Mouse (Mus musculus): ENCODE data around the gene Rrm2. TPM values are rescaled to one million over a fixed set of nuclear protein-coding genes. Genes with fewer than 3 reads are reported as not detected.

Rrm2 gene
- polyA plus RNA-seq (2016; fragmentation: Nextera tagmentation; extraction: Ambion mirVana) = 367 and 394 TPM in 2 replicates

GRCm38 (mm10) chr12:24707954-24708823 is at the start of gene Rrm2:
Gene Rrm2, plus strand, starts transcription at chr12:24708241.
- under 1% methylated on average over 83 of the region's 83 CpGs for WGBS

GRCm38 (mm10) chr12:24658998-24659397 is 49.0 kb upstream of the Rrm2 start:
- Histone ChIP-seq H3K4me3 (replicated peaks) (no peak overlapping the region), H3K9ac (replicated peaks) (no peak overlapping the region), H3K36me3 (peaks cover 68% of the 10 kb centered on the region), H3K4me2 (no peak overlapping the region), H3K27me3 (no peaks in the 10 kb centered on the region), H3K27ac (no peak overlapping the region), H3K9me3 (no peaks in the 10 kb centered on the region), H3K4me1 (replicated peaks) (peaks cover 6% of the 10 kb centered on the region; the same call in 1 of the 2 replicates)
- no peak for ATAC-seq (ENCODE audit: insufficient number of reproducible peaks, insufficient read depth, low FRiP score, low TSS enrichment, low read depth)
- 98% methylated on average over 4 of the region's 4 CpGs for WGBS

More at GRCm38 (mm10) chr12:24707954-24708823, at the start of gene Rrm2:
- Histone ChIP-seq H3K36me3 (peaks cover 29% of the 10 kb centered on the region), H3K4me2 (peak within 1 kb of the TSS; percentile 68), H3K9me3 (no peaks in the 10 kb centered on the region), H3K27ac (peak within 1 kb of the TSS; percentile 92), H3K4me1 (replicated peaks) (peaks cover 51% of the 10 kb centered on the region), H3K9ac (replicated peaks) (peak within 1 kb of the TSS; percentile 89), H3K27me3 (no peaks in the 10 kb centered on the region), H3K4me3 (replicated peaks) (peak within 1 kb of the TSS; percentile 91)
- peak; percentile 79 for ATAC-seq (ENCODE audit: insufficient number of reproducible peaks, insufficient read depth, low FRiP score, low TSS enrichment, low read depth)

- H3K4me3 ChIP-seq (replicated peaks) = no peak overlapping the region
- 93% methylated on average over 9 of the region's 9 CpGs for WGBS
- peaks cover 4% of the 10 kb centered on the region; the same call in 1 of the 2 replicates for H3K4me1 ChIP-seq (replicated peaks)
- no peak overlapping the region for H3K9ac ChIP-seq (replicated peaks)
- H3K27me3 ChIP-seq = no peaks in the 10 kb centered on the region
- no peak overlapping the region for H3K27ac ChIP-seq
- no peak overlapping the region for H3K4me2 ChIP-seq
- no peaks in the 10 kb centered on the region for H3K9me3 ChIP-seq
- H3K36me3 ChIP-seq = peaks cover 59% of the 10 kb centered on the region
- no peak for ATAC-seq (ENCODE audit: insufficient number of reproducible peaks, insufficient read depth, low FRiP score, low TSS enrichment, low read depth)
These were observed 48.1 kb upstream of the Rrm2 start for GRCm38 (mm10) chr12:24659923-24660322.

- peaks cover 47% of the 10 kb centered on the region for H3K36me3 ChIP-seq
- no peaks in the 10 kb centered on the region for H3K9me3 ChIP-seq
- no peaks in the 10 kb centered on the region for H3K27me3 ChIP-seq
- H3K27ac ChIP-seq = 0 out of 2 replicates have a peak overlapping the region, but pooled peaks have one; percentile 12
- 0 out of 2 replicates have a peak, but pooled peaks cover 3% of the 10 kb centered on the region for H3K4me1 ChIP-seq (replicated peaks)
- no peak for ATAC-seq (ENCODE audit: insufficient number of reproducible peaks, insufficient read depth, low FRiP score, low TSS enrichment, low read depth)
- H3K4me2 ChIP-seq = no peak overlapping the region
- H3K9ac ChIP-seq (replicated peaks) = no peak overlapping the region
- H3K4me3 ChIP-seq (replicated peaks) = no peak overlapping the region
- WGBS = 84% methylated on average over 4 of the region's 4 CpGs
These were observed 46.9 kb upstream of the Rrm2 start for GRCm38 (mm10) chr12:24661100-24661499.

- H3K4me2 ChIP-seq = no peak overlapping the region
- H3K9me3 ChIP-seq = no peaks in the 10 kb centered on the region
- H3K9ac ChIP-seq (replicated peaks) = no peak overlapping the region
- H3K36me3 ChIP-seq = peaks cover 37% of the 10 kb centered on the region
- WGBS = 88% methylated on average over 5 of the region's 5 CpGs
- H3K27me3 ChIP-seq = no peaks in the 10 kb centered on the region
- no peak overlapping the region for H3K27ac ChIP-seq
- ATAC-seq (ENCODE audit: insufficient number of reproducible peaks, insufficient read depth, low FRiP score, low TSS enrichment, low read depth) = no peak
- H3K4me3 ChIP-seq (replicated peaks) = no peak overlapping the region
- H3K4me1 ChIP-seq (replicated peaks) = 0 out of 2 replicates have a peak, but pooled peaks cover 3% of the 10 kb centered on the region
These were observed 45.9 kb upstream of the Rrm2 start for GRCm38 (mm10) chr12:24662131-24662530.

GRCm38 (mm10) chr12:24680096-24680491 is 27.9 kb upstream of the Rrm2 start:
- WGBS = 12% methylated on average over 9 of the region's 9 CpGs
- Histone ChIP-seq H3K9ac (replicated peaks) (peak overlapping the region; percentile 74), H3K9me3 (no peaks in the 10 kb centered on the region), H3K4me3 (replicated peaks) (peak overlapping the region; percentile 65), H3K4me1 (replicated peaks) (peaks cover 20% of the 10 kb centered on the region), H3K36me3 (no peaks in the 10 kb centered on the region), H3K27ac (no peak overlapping the region), H3K27me3 (peaks cover 53% of the 10 kb centered on the region), H3K4me2 (peak overlapping the region; percentile 93)
- ATAC-seq (ENCODE audit: insufficient number of reproducible peaks, insufficient read depth, low FRiP score, low TSS enrichment, low read depth) = no peak

- Histone ChIP-seq H3K27ac (no peak overlapping the region), H3K36me3 (no peaks in the 10 kb centered on the region), H3K4me2 (peak overlapping the region; percentile 93), H3K4me3 (replicated peaks) (peak overlapping the region; percentile 65), H3K9ac (replicated peaks) (peak overlapping the region; percentile 74), H3K9me3 (no peaks in the 10 kb centered on the region), H3K27me3 (peaks cover 56% of the 10 kb centered on the region), H3K4me1 (replicated peaks) (peaks cover 20% of the 10 kb centered on the region)
- 2% methylated on average over 46 of the region's 61 CpGs for WGBS
- ATAC-seq (ENCODE audit: insufficient number of reproducible peaks, insufficient read depth, low FRiP score, low TSS enrichment, low read depth) = peak; percentile 40
These were observed 27.4 kb upstream of the Rrm2 start for GRCm38 (mm10) chr12:24680492-24681285.

GRCm38 (mm10) chr12:24681286-24682023 is 26.6 kb upstream of the Rrm2 start, which contains the start of gene Cys1:
Gene Cys1, minus strand, starts transcription at chr12:24681813.
- WGBS = 3% methylated on average over 20 of the region's 20 CpGs
- Histone ChIP-seq H3K27me3 (peaks cover 61% of the 10 kb centered on the region), H3K9me3 (no peaks in the 10 kb centered on the region), H3K4me2 (peak within 1 kb of the TSS; percentile 93), H3K4me3 (replicated peaks) (peak within 1 kb of the TSS; percentile 65), H3K9ac (replicated peaks) (peak within 1 kb of the TSS; percentile 74), H3K4me1 (replicated peaks) (peaks cover 20% of the 10 kb centered on the region), H3K27ac (no peak within 1 kb of the TSS), H3K36me3 (no peaks in the 10 kb centered on the region)
- no peak for ATAC-seq (ENCODE audit: insufficient number of reproducible peaks, insufficient read depth, low FRiP score, low TSS enrichment, low read depth)

GRCm38 (mm10) chr12:24682563-24682962 is 25.5 kb upstream of the Rrm2 start:
- Histone ChIP-seq H3K4me3 (replicated peaks) (no peak overlapping the region), H3K4me1 (replicated peaks) (peaks cover 20% of the 10 kb centered on the region), H3K9ac (replicated peaks) (no peak overlapping the region), H3K36me3 (no peaks in the 10 kb centered on the region), H3K27ac (no peak overlapping the region), H3K4me2 (no peak overlapping the region), H3K27me3 (peaks cover 64% of the 10 kb centered on the region), H3K9me3 (no peaks in the 10 kb centered on the region)
- no peak for ATAC-seq (ENCODE audit: insufficient number of reproducible peaks, insufficient read depth, low FRiP score, low TSS enrichment, low read depth)
- 54% methylated on average over 8 of the region's 8 CpGs for WGBS

GRCm38 (mm10) chr12:24683461-24683860 is 24.6 kb upstream of the Rrm2 start:
- Histone ChIP-seq H3K9me3 (no peaks in the 10 kb centered on the region), H3K4me3 (replicated peaks) (no peak overlapping the region), H3K27ac (no peak overlapping the region), H3K27me3 (peaks cover 64% of the 10 kb centered on the region), H3K9ac (replicated peaks) (no peak overlapping the region), H3K4me2 (no peak overlapping the region), H3K4me1 (replicated peaks) (peaks cover 20% of the 10 kb centered on the region), H3K36me3 (no peaks in the 10 kb centered on the region)
- WGBS = 72% methylated on average over 7 of the region's 7 CpGs
- ATAC-seq (ENCODE audit: insufficient number of reproducible peaks, insufficient read depth, low FRiP score, low TSS enrichment, low read depth) = no peak
